Mouse (Mus musculus): Measurements from ENCODE around the gene Ndufaf3. TPM values are rescaled to one million over a fixed set of nuclear protein-coding genes. Genes with fewer than 3 reads are reported as not detected.

Gene Ndufaf3
- polyA plus RNA-seq, 1 experiment from 2014 or later, result 42.4 TPM

DNA sequence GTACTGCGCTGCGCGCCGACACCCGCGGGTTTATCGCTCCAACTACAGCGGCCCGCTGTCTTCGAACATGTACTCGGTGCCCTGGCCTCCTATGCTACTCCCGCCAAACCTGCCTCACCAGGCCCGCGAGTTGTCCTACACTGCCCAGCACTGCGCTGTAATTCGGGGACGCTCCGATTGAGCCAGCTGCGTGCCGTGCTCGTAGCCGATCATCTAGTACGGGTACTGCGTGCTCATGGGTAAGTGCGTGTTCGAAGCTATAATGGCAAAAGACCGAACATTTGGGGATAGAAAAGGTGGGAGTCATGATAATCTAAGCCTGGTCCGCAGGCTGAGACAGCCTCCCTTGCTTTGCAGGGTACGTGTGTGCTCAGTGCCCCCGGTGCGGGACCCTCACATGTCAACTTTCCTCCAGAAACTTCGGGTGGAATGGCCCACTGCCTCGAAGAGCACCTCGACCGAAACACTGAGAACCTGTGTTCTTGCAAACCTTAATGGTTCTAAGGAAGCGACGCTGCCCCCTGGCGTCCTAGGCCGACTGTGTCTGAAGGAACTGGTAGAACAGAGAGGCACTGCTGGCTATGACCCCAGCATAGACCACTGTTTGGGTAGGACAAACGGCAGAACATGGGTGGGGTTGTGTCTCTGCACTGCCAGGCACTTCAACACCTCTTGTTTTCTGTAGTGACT lies 3.1 kb upstream of the Ndufaf3 start:
- Histone ChIP-seq H3K4me1 (replicated peaks; ENCODE audit: control insufficient read depth, insufficient read depth) (peaks cover 5% of the 10 kb centered on the region), H3K9ac (ENCODE audit: low read length) (peak overlapping the region; percentile 64), H3K27ac (replicated peaks) (peak overlapping the region; percentile 45; the same call in 1 of the 2 replicates), H3K27me3 (ENCODE audit: control insufficient read depth, insufficient read depth, low read length) (no peaks in the 10 kb centered on the region), H3K4me2 (replicated peaks; ENCODE audit: low read depth) (peak overlapping the region; percentile 100), H3K4me3 (ENCODE audit: low read depth, low read length) (peak overlapping the region; percentile 68), H3K36me3 (ENCODE audit: control insufficient read depth, insufficient read depth, low read length) (peaks cover 19% of the 10 kb centered on the region), H3K9me3 (ENCODE audit: control insufficient read depth, low read length) (no peaks in the 10 kb centered on the region)
- 1% methylated on average over 40 of the region's 40 CpGs for WGBS
- TF ChIP-seq CTCF (IDR thresholded peaks at IDR 0.05; ENCODE audit: low read depth), result peak; percentile 80
- TF ChIP-seq EP300 (optimal IDR thresholded peaks at IDR 0.05), result no peak
- DNase-seq (ENCODE audit: low spot score), result peak; percentile 88
- ATAC-seq (ENCODE audit: low FRiP score, low TSS enrichment), result 0 out of 2 replicates have a peak, but pooled peaks have one; percentile 0

DNA sequence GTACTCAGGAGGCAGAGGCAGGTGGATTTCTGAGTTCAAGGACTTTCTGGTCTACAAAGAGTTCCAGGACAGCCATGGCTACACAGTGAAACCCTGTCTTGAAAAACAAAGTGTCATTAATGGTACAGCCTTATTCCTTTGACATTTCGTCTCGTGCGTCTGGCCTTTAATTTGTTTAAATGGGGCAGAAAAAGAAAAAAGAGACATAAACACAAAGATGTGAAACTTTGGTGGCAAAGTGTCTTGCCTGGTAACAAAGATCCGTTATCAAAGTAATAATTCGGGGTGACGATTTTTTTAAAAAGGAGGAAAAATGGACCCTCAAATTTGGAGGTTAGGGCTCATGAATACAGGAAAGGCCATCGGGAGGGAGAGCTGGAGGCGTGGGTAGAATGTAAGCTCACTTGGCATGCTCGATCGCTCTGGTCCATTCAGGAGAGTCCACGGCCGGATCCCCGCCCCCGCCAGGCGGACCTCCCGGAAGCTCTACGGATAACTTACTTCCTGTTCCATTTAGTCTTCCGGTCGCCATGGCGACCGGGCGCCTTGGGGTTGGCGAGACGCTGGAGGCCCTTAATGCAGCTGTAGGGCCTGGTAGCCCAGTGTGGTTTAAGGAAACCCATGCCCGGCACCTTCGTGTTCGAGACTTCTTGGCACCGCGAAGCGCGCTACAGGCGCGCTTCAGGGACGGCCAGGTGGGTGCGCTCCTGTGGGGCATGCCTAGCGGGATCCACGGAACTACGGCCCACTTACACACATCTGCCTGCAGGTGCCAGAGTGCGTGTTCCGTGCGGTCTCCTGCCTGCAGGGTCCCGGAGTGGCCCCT lies 2.4 kb upstream of the Ndufaf3 start, which contains the start of gene Dalrd3:
TSS of gene Dalrd3 (plus strand) at position 506 of the 826 bp plus-strand sequence.
- Histone ChIP-seq H3K4me2 (replicated peaks; ENCODE audit: low read depth) (peak within 1 kb of the TSS; percentile 100), H3K27me3 (ENCODE audit: control insufficient read depth, insufficient read depth, low read length) (no peaks in the 10 kb centered on the region), H3K4me3 (ENCODE audit: low read depth, low read length) (peak within 1 kb of the TSS; percentile 68), H3K9ac (ENCODE audit: low read length) (peak within 1 kb of the TSS; percentile 64), H3K9me3 (ENCODE audit: control insufficient read depth, low read length) (no peaks in the 10 kb centered on the region), H3K27ac (replicated peaks) (peak within 1 kb of the TSS; percentile 45; the same call in 1 of the 2 replicates), H3K36me3 (ENCODE audit: control insufficient read depth, insufficient read depth, low read length) (peaks cover 19% of the 10 kb centered on the region), H3K4me1 (replicated peaks; ENCODE audit: control insufficient read depth, insufficient read depth) (peaks cover 5% of the 10 kb centered on the region)
- peak; percentile 59 for ATAC-seq (ENCODE audit: low FRiP score, low TSS enrichment)
- DNase-seq (ENCODE audit: low spot score), result peak; percentile 95
- 5% methylated on average over 42 of the region's 42 CpGs for WGBS
- no peak for TF ChIP-seq CTCF (IDR thresholded peaks at IDR 0.05; ENCODE audit: low read depth)
- no peak for TF ChIP-seq EP300 (optimal IDR thresholded peaks at IDR 0.05)

DNA sequence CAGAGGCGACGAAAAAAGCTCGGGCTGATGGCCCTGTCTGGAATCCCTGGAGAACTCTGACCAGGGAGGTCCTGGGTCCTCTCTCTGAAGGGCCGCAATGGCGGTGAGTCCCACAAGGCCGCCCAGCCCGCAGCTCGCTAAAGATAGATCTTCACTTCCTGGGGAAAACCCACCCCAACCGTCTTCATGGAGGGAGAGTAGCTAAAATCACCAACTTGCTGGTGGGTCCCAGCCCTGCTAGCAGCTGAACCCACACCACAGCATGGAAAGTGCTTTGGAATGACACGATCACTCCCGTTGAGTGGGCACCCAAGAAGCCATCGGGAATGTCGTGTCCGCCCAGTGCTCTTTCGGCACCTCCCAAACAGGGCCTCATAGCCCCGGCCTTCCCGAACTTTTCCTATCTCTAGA lies 1.3 kb upstream of the Ndufaf3 start:
- WGBS, result 76% methylated on average over 17 of the region's 17 CpGs
- no peak for DNase-seq (ENCODE audit: low spot score)

DNA sequence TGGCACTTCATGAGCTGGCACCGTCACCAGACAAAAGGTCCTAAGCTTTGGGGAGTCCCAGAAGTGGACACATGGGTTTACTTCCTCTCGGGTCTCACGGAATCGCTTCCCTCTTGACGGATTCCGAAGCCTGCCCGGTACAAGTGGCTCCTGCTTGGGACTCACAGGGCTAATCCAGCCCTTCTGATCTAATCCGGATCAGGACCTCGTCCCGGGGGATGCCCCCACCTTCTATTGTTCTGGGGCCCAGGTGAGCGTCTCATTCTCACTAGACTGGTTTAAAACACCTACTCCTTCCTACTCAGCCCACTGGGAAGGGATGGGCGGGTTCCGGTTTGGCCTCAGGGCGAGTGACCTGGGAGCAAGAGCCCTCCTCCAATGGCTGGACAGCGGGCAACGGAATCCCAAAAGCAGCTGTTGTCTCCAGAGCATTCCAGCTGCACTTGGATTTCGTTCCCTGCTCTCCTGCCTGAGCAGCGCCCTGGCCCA lies 741 bp upstream of the Ndufaf3 start:
- H3K9ac ChIP-seq (ENCODE audit: low read length), result peak overlapping the region; percentile 74
- peak overlapping the region; percentile 68 for H3K4me3 ChIP-seq (ENCODE audit: low read depth, low read length)
- peaks cover 5% of the 10 kb centered on the region for H3K4me1 ChIP-seq (replicated peaks; ENCODE audit: control insufficient read depth, insufficient read depth)
- peak; percentile 58 for DNase-seq (ENCODE audit: low spot score)
- peak overlapping the region; percentile 97 for H3K4me2 ChIP-seq (replicated peaks; ENCODE audit: low read depth)
- TF ChIP-seq CTCF (IDR thresholded peaks at IDR 0.05; ENCODE audit: low read depth) (no peak), EP300 (optimal IDR thresholded peaks at IDR 0.05) (no peak)
- 11% methylated on average over 18 of the region's 18 CpGs for WGBS
- peaks cover 20% of the 10 kb centered on the region for H3K36me3 ChIP-seq (ENCODE audit: control insufficient read depth, insufficient read depth, low read length)
- no peaks in the 10 kb centered on the region for H3K9me3 ChIP-seq (ENCODE audit: control insufficient read depth, low read length)
- H3K27me3 ChIP-seq (ENCODE audit: control insufficient read depth, insufficient read depth, low read length), result no peaks in the 10 kb centered on the region
- peak overlapping the region; percentile 95 for H3K27ac ChIP-seq (replicated peaks)
- ATAC-seq (ENCODE audit: low FRiP score, low TSS enrichment), result no peak; the same call in 1 of the 2 replicates

More for the DNA sequence above, 1.3 kb upstream of the Ndufaf3 start:
- Histone ChIP-seq H3K36me3 (ENCODE audit: control insufficient read depth, insufficient read depth, low read length) (peaks cover 24% of the 10 kb centered on the region), H3K27me3 (ENCODE audit: control insufficient read depth, insufficient read depth, low read length) (no peaks in the 10 kb centered on the region), H3K4me1 (replicated peaks; ENCODE audit: control insufficient read depth, insufficient read depth) (peaks cover 5% of the 10 kb centered on the region), H3K4me2 (replicated peaks; ENCODE audit: low read depth) (peak overlapping the region; percentile 97; the same call in 1 of the 2 replicates), H3K4me3 (ENCODE audit: low read depth, low read length) (peak overlapping the region; percentile 68; the same call in 1 of the 2 replicates), H3K9me3 (ENCODE audit: control insufficient read depth, low read length) (no peaks in the 10 kb centered on the region), H3K27ac (replicated peaks) (0 out of 2 replicates have a peak overlapping the region, but pooled peaks have one; percentile 95), H3K9ac (ENCODE audit: low read length) (no peak overlapping the region)
- no peak for TF ChIP-seq EP300 (optimal IDR thresholded peaks at IDR 0.05)
- TF ChIP-seq CTCF (IDR thresholded peaks at IDR 0.05; ENCODE audit: low read depth), result no peak
- ATAC-seq (ENCODE audit: low FRiP score, low TSS enrichment), result no peak

DNA sequence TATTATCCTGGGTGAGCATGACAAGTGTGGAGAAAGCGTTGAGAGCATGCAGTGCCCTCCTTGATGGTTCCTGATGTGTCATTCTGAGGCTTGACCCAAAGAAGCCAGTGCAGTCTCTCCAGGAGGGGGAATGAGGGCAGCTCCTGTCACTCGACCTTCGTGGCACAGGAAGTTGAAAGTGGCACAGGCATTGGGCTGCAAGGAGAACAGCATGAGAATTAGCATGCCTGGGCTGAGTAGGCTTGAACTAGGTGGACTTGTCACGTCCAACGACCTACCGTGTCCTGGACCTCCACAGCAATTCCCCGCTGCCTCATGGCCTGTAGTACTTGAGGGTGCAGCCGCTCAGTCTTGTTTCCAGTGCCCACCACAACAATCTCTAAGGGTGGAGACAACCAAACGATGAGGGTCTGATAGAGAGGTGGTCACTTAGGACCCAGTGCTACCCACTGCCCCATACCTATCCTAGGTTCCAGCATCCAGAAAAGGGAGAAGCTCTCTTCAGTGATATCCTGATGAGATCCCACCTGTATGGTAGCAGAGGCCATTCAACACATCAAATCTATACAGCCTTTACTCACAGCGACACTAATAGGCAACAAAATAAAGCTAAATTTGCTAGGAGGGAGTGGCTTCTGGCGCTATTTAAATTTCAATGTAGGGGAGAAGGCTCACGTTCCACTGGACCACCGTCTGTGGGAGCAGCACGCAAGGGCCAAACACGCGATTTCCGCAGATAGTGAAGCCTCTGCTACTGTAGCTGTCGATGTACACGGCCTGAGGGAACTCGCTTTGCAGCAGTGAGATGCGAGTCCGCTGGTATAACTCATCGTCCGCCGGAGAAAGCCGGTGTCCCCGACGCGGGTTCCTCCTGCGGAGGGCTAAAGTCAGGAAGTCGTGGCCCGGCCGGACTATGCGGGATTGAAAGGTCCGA lies 1.1 kb downstream of the Ndufaf3 start:
- TF ChIP-seq EP300 (optimal IDR thresholded peaks at IDR 0.05), result no peak
- TF ChIP-seq CTCF (IDR thresholded peaks at IDR 0.05; ENCODE audit: low read depth), result no peak
- peaks cover 5% of the 10 kb centered on the region for H3K4me1 ChIP-seq (replicated peaks; ENCODE audit: control insufficient read depth, insufficient read depth)
- H3K27me3 ChIP-seq (ENCODE audit: control insufficient read depth, insufficient read depth, low read length), result no peaks in the 10 kb centered on the region
- no peak for DNase-seq (ENCODE audit: low spot score)
- peak overlapping the region; percentile 68 for H3K4me3 ChIP-seq (ENCODE audit: low read depth, low read length)
- H3K4me2 ChIP-seq (replicated peaks; ENCODE audit: low read depth), result peak overlapping the region; percentile 97
- no peaks in the 10 kb centered on the region for H3K9me3 ChIP-seq (ENCODE audit: control insufficient read depth, low read length)
- 12% methylated on average over 35 of the region's 35 CpGs for WGBS
- peak overlapping the region; percentile 95 for H3K27ac ChIP-seq (replicated peaks)
- no peak; the same call in 1 of the 2 replicates for ATAC-seq (ENCODE audit: low FRiP score, low TSS enrichment)
- peak overlapping the region; percentile 74 for H3K9ac ChIP-seq (ENCODE audit: low read length)
- peaks cover 4% of the 10 kb centered on the region; the same call in 1 of the 2 replicates for H3K36me3 ChIP-seq (ENCODE audit: control insufficient read depth, insufficient read depth, low read length)

Measured in stomach, postnatal 0 days (tissue).